Mouse (Mus musculus): Measurements from ENCODE around the gene Pomgnt2. TPM values are rescaled to one million over a fixed set of nuclear protein-coding genes. Genes with fewer than 3 reads are reported as not detected.

Gene Pomgnt2
- polyA plus RNA-seq, 1 experiment from 2014 or later: 3.5 TPM

Other genes with a start within 250 kb of the Pomgnt2 start
- 1.9 and 2.6 TPM in 2 replicates for gene Zfp651, start 237.8 kb downstream of the Pomgnt2 start, polyA plus RNA-seq (2016; fragmentation: Nextera tagmentation; extraction: Ambion mirVana)
- 0.06 and 0.26 TPM in 2 replicates for gene Klhl40, start 219.5 kb downstream of the Pomgnt2 start, polyA plus RNA-seq (2016; fragmentation: Nextera tagmentation; extraction: Ambion mirVana)
- not detected in 2 replicates for gene Hhatl, start 204.6 kb downstream of the Pomgnt2 start, polyA plus RNA-seq (2016; fragmentation: Nextera tagmentation; extraction: Ambion mirVana)
- not detected in 2 replicates for gene Ccdc13, start 157.6 kb downstream of the Pomgnt2 start, polyA plus RNA-seq (2016; fragmentation: Nextera tagmentation; extraction: Ambion mirVana)
- 135 and 145 TPM in 2 replicates for gene Higd1a, start 138.7 kb downstream of the Pomgnt2 start, polyA plus RNA-seq (2016; fragmentation: Nextera tagmentation; extraction: Ambion mirVana)
- 0.16 and 0.19 TPM in 2 replicates for gene Ackr2, start 98.8 kb downstream of the Pomgnt2 start, polyA plus RNA-seq (2016; fragmentation: Nextera tagmentation; extraction: Ambion mirVana)
- 0.22 and 0.27 TPM in 2 replicates for gene Cyp8b1, start 80.8 kb downstream of the Pomgnt2 start, polyA plus RNA-seq (2016; fragmentation: Nextera tagmentation; extraction: Ambion mirVana)
- 0.20 and 0.44 TPM in 2 replicates for gene Fam198a, start 46.1 kb downstream of the Pomgnt2 start, polyA plus RNA-seq (2016; fragmentation: Nextera tagmentation; extraction: Ambion mirVana)
- 23.6 and 25.8 TPM in 2 replicates for gene Snrk, start 120.2 kb upstream of the Pomgnt2 start, polyA plus RNA-seq (2016; fragmentation: Nextera tagmentation; extraction: Ambion mirVana)